9 mouse cellular contexts compared by ENCODE assay signal in genomic region chr5:35701042-35701441, GRCm38 (mm10). TPM values are rescaled to one million over a fixed set of nuclear protein-coding genes. Genes with fewer than 3 reads are reported as not detected.
DNase-seq lines count a peak whose midpoint lies in the region; ATAC-seq lines count a peak whose summit lies in the region.
"Had no signal": no experiment of that assay in that cellular context is flagged by ENCODE, and none has a peak within 500 bp of the region (broad histone marks: within the 10 kb centered on the region; RNA-seq: fewer than 3 reads in every experiment).

No protein-coding gene starts in this region.

- no peaks in the 10 kb centered on the region for H3K4me1 ChIP-seq in kidney, embryonic 14.5 days (ENCODE audit: control insufficient read depth, insufficient read depth, low read length)
- no peaks in the 10 kb centered on the region for H3K4me1 ChIP-seq in neural tube, embryonic 11.5 days (ENCODE audit: control insufficient read depth, insufficient read depth, low read length)
- H3K4me1 ChIP-seq: embryonic facial prominence, embryonic 12.5 days had no signal

- H3K4me2 ChIP-seq in kidney, embryonic 14.5 days (replicated peaks; ENCODE audit: low read depth, low read length), result no peak overlapping the region
- no peak overlapping the region for H3K4me2 ChIP-seq in neural tube, embryonic 11.5 days (ENCODE audit: low read depth)
- H3K4me2 ChIP-seq: embryonic facial prominence, embryonic 12.5 days had no signal

- no peaks in the 10 kb centered on the region for H3K36me3 ChIP-seq in kidney, embryonic 14.5 days (ENCODE audit: control insufficient read depth, insufficient read depth, low read length)
- no peaks in the 10 kb centered on the region for H3K36me3 ChIP-seq in neural tube, embryonic 11.5 days (ENCODE audit: control insufficient read depth, insufficient read depth, low read length)
- H3K36me3 ChIP-seq: embryonic facial prominence, embryonic 12.5 days had no signal

- no peaks in the 10 kb centered on the region for H3K9me3 ChIP-seq in kidney, embryonic 14.5 days (ENCODE audit: control insufficient read depth, low read length)
- no peaks in the 10 kb centered on the region for H3K9me3 ChIP-seq in neural tube, embryonic 11.5 days (ENCODE audit: control insufficient read depth, low read length)
- H3K9me3 ChIP-seq: embryonic facial prominence, embryonic 12.5 days had no signal

- no peak overlapping the region for H3K4me3 ChIP-seq in kidney, embryonic 14.5 days (ENCODE audit: low read length)
- H3K4me3 ChIP-seq in neural tube, embryonic 11.5 days (ENCODE audit: low read depth, low read length), result no peak overlapping the region
- H3K4me3 ChIP-seq: embryonic facial prominence, embryonic 12.5 days had no signal

- peak; percentile 43 for DNase-seq in kidney, adult 11 months
- DNase-seq in adrenal gland, postnatal 25 days, result peak; percentile 84
- peak; percentile 64 for DNase-seq in embryo, embryonic 9.5 days (ENCODE audit: extremely low spot score)
- DNase-seq in hindlimb bud, embryonic 11.5 days (ENCODE audit: extremely low spot score, low read depth, low spot score), result peak; percentile 30
- peak; percentile 68 to 78 for DNase-seq in left cerebral cortex, postnatal 25 days (ENCODE audit: low spot score in 2 of 2)
- DNase-seq in neural tube, embryonic 11.5 days (ENCODE audit: low spot score), result peak; percentile 72
- peak; percentile 56 for DNase-seq in thymus, postnatal 14 days

- no peak overlapping the region for H3K27ac ChIP-seq in kidney, embryonic 14.5 days (ENCODE audit: low read depth, low read length)
- H3K27ac ChIP-seq in neural tube, embryonic 11.5 days (ENCODE audit: low read depth, low read length), result no peak overlapping the region
- H3K27ac ChIP-seq: embryonic facial prominence, embryonic 12.5 days had no signal

- intact Hi-C loops in left cerebral cortex, postnatal 25 days (cut with DNase I), result loop anchor here (1.0 kb wide), 1 partner anchor 54 kb away; no protein-coding TSS in a partner anchor

- H3K9ac ChIP-seq in kidney, embryonic 14.5 days (ENCODE audit: low read depth, low read length), result no peak overlapping the region
- H3K9ac ChIP-seq in neural tube, embryonic 11.5 days (ENCODE audit: low read length), result no peak overlapping the region
- H3K9ac ChIP-seq: embryonic facial prominence, embryonic 12.5 days had no signal

- 39% methylated on average over 6 of the region's 6 CpGs for WGBS in kidney, embryonic 14.5 days
- 53% methylated on average over 6 of the region's 6 CpGs for WGBS in neural tube, embryonic 11.5 days

- ATAC-seq in kidney, embryonic 14.5 days (ENCODE audit: low FRiP score, low TSS enrichment), result no peak; the same call in 1 of the 2 replicates
- no peak for ATAC-seq in neural tube, embryonic 11.5 days (ENCODE audit: insufficient read depth, low FRiP score, low TSS enrichment)

- H3K27me3 ChIP-seq in kidney, embryonic 14.5 days (ENCODE audit: control insufficient read depth, insufficient read depth, low read length), result no peaks in the 10 kb centered on the region
- no peaks in the 10 kb centered on the region for H3K27me3 ChIP-seq in neural tube, embryonic 11.5 days (ENCODE audit: control insufficient read depth, insufficient read depth, low read length)
- H3K27me3 ChIP-seq: embryonic facial prominence, embryonic 12.5 days had no signal

RNA-seq across cellular contexts. Expression of gene Htra3, which starts 21.5 kb away (rescaled TPM):
- polyA plus RNA-seq in kidney, embryonic 14.5 days (2014; fragmentation: Nextera tagmentation; extraction: Ambion mirVana), result 7.0 and 8.6 TPM in 2 replicates
- total RNA-seq in adrenal gland, postnatal 25 days (2021), result 35.5 and 44.3 TPM in 2 replicates
- total RNA-seq in left cerebral cortex, postnatal 25 days (2021), result 1 to 10 TPM; 6.4 to 7.4 TPM
- 7.5 and 7.9 TPM in 2 replicates for polyA plus RNA-seq in neural tube, embryonic 11.5 days (2014; fragmentation: Nextera tagmentation; extraction: Ambion mirVana)

RNA-seq across cellular contexts. Expression of gene Sh3tc1, which starts 38.7 kb away (rescaled TPM):
- 4.2 and 11.3 TPM in 2 replicates for polyA plus RNA-seq in kidney, embryonic 14.5 days (2014; fragmentation: Nextera tagmentation; extraction: Ambion mirVana)
- total RNA-seq in adrenal gland, postnatal 25 days (2021), result 10.6 and 13.9 TPM in 2 replicates
- total RNA-seq in left cerebral cortex, postnatal 25 days (2021), result 1 to 10 TPM; 2.7 to 3.0 TPM
- 3.0 and 4.3 TPM in 2 replicates for polyA plus RNA-seq in neural tube, embryonic 11.5 days (2014; fragmentation: Nextera tagmentation; extraction: Ambion mirVana)

RNA-seq across cellular contexts. Expression of gene Ablim2, which starts 56.6 kb away (rescaled TPM):
- 0.30 and 2.5 TPM in 2 replicates for polyA plus RNA-seq in kidney, embryonic 14.5 days (2014; fragmentation: Nextera tagmentation; extraction: Ambion mirVana)
- 6.0 and 7.8 TPM in 2 replicates for total RNA-seq in adrenal gland, postnatal 25 days (2021)
- total RNA-seq in left cerebral cortex, postnatal 25 days (2021), result 100 to 1,000 TPM; 175 to 209 TPM
- 1.1 and 1.7 TPM in 2 replicates for polyA plus RNA-seq in neural tube, embryonic 11.5 days (2014; fragmentation: Nextera tagmentation; extraction: Ambion mirVana)

Comparison
In these comparisons a context has a peak if more than half of its experiments do, and no peak if none do; other contexts are left out.
1. DNase-seq: peak in every context shown above with its lines; median percentile 84 in adrenal gland, postnatal 25 days; 73 in left cerebral cortex, postnatal 25 days; 72 in neural tube, embryonic 11.5 days; 64 in embryo, embryonic 9.5 days; 56 in thymus, postnatal 14 days; 43 in kidney, adult 11 months; 30 in hindlimb bud, embryonic 11.5 days.
2. RNA of gene Ablim2, which starts 56.6 kb away (total RNA-seq): 175 to 209 TPM in left cerebral cortex, postnatal 25 days; 6.0 to 7.8 TPM in adrenal gland, postnatal 25 days; every median in the first group is over 10 times any median in the second.